Mouse (Mus musculus): ENCODE measurements around the gene Lemd2.

Lemd2 gene

GRCm38 (mm10) chr17:27158439-27158838 lies 45.8 kb downstream of the Lemd2 start:
- no peak for DNase-seq (ENCODE audit: low spot score)

- DNase-seq (ENCODE audit: low spot score): no peak
Observed at GRCm38 (mm10) chr17:27155752-27156151, 48.5 kb downstream of the Lemd2 start.

GRCm38 (mm10) chr17:27154881-27155280 lies 49.4 kb downstream of the Lemd2 start:
- DNase-seq (ENCODE audit: low spot score): no peak

DNA sequence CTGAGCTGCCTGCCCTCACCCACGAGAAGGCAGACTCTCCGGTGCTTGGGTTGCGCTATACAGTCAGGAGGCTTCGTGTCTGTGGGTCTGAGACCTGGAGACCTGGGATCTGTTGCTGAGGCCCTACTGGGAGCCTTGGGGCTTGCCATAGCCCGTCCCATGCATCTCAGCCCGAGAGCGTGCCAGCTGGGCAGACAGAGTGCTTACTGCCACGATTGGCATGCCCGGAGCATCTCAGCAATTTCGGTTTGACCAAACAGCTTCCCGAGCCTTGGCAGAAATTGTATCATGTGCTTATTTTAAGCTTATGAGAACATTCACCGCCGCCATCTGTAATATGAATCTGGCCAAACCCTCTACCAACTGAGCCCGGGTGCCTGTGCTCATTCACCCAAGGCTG lies 50.0 kb downstream of the Lemd2 start:
- DNase-seq (ENCODE audit: low spot score): no peak

DNA sequence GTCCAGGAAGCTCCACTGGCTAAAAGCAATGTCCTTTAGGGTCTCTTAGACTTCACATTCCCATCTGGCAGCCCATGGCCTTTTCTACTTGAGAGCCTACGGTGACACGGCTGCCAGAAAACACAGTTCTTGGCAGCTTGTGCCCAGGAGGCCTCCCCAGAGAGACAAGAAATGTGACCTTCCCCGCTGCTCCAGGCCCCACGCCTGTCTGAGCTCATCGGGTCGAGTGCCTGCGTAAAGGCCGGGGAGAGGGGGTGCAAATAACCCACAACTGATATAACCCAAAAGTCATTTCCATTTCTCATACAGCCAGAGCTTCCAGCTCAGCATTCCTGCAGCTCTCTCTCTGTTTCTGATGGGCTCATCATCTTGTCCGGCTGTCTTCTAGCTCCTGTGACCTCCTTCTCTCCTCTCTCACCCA lies 50.5 kb downstream of the Lemd2 start:
- no peak for DNase-seq (ENCODE audit: low spot score)

DNA sequence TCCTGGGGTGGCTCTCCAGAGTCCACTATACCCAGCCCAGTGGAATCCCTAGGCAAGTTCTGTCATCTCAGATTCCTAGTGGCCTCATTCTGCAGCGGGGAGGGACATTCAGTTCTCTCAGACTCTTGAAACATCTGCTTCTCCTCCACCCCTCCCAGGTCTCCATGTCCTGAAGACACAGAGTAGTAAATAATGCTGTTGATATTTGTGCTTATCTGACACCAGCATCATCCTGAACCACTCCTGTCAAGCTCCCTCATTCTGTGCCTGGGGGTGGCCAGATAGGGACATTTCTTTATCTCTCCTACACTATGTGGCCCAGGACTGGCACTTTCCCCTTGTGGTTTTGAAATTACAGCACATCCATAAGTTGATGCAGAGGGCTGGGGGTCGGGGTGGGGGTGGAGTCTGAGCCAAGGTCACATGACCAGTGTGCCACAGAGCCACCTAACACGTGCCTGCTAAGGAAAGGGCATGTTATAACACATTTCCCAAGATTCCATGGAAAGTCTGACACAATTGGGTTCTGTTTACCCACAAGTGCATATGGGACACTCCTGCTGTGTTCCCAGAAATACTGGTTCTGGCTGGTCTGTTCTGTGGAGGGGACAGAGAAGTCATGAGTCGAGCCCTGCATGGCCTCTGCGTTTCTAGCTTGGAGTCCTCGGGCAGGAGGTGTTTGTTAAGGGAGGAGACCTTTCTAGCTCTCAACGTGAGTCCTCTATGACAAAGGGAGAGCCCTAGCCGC lies 51.1 kb downstream of the Lemd2 start:
- DNase-seq (ENCODE audit: low spot score): no peak

- no peak for DNase-seq (ENCODE audit: low spot score)
Observed at GRCm38 (mm10) chr17:27151411-27151810, 52.9 kb downstream of the Lemd2 start.

DNA sequence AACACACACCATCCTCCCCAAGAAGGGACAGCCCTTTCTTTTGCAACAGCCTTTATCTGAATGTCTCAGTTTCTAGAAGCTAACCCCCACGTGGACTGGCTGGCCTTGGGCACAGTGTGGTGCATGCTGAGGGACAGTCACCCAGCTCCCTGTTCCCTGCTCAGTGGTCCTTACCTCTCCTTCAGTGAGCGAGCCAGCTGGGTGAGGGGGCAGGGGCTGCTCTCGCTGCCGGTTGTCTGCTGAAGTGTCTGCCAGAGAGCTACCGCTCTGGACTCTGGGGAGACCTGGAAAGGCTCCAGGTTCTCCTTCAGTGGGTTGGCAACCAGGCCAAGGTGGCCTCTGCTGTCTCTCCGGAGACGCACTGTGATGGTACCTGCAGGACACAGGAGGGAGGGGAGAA lies 53.4 kb downstream of the Lemd2 start:
- no peak for DNase-seq (ENCODE audit: low spot score)

DNA sequence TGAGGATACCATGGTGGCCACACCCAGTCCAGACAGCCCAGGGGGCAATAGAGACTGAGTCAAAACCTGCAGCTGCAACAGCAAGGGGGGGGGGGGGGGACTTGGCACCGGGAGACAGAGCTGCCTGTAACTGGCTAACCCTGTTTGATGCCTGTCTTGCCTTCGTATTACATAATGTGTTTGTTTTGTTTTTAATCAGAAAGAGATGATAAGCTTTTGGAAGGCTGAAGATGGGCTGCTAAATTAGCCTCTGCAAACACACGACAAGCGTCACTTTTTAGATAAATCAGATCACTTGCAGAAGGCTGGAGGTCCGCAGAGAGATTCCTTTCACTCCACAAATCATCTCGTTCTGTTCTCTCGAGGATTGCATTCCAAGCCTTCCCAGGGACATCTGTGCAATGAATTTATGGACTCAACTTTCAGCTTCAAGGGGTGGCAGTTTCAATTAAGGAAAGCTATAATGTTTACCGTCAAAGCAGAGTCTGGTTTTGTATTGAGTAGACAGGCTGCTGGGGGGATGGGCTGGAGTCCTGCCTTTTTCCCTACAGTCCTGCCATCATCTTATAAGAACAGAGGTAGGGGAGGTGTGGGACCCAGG lies 57.8 kb downstream of the Lemd2 start:
- no peak for DNase-seq (ENCODE audit: low spot score)

DNA sequence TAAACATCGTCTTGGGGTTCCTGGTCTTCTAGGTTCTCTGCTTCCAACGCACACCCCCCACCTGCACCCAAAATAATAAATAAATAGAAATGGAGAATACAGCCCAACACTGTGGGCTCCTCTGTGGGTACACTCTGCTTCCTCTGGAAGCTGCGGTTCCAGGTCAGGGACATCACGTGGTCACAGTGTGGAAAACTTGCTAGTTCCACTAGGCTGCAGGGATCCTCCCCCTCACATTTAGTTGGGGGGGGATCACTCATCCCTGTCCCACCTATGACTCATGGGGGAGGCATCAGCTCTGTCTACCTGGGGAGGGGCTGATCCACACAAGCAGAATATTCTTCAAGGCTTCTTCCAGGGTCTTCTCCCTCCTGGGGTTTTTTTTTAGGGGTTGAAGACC lies 60.1 kb downstream of the Lemd2 start:
- no peak for DNase-seq (ENCODE audit: low spot score)

DNA sequence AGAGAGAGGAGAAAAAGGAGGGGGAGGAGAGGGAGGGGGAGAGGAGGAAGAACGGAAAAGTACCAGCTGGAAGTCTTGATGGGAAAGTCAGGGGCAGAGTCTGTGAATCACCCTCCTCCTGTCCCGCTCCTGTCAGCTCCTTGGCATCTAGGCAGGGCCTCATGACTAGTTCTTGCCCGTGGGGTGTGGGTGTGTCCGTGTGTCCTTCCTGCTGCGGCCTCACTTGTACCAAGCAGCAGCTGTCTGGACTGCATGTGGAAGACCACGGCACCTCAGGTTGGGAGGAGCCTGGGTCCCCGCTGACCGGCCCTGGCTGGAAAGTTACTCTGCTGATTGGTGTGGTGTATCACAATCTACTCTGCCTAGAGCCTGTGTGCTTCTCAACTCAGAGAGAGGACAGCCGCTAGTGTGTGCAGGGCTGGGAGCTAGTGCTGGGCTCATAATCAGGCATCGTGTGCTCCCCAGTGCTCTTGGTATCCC lies 62.3 kb downstream of the Lemd2 start:
- no peak for DNase-seq (ENCODE audit: low spot score)

DNA sequence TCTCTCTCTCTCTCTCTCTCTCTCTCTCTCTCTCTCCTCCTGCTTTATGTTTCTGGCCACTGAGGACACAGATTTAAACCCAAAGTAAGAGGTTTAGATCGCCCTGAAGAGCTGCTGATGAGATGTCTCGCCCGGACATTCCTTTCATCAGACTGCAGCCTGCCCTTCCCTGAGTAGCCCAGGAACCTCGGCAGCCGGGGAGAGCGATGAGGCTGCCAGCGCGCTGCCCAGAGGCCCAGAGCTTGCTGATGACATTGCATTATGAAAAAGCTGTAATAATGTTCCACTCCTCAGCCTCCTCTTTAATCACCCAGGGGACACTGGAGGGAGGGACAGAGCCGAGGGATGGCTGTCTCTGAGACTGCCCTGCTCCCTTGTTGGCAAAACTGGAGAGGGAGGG lies 64.0 kb downstream of the Lemd2 start:
- no peak for DNase-seq (ENCODE audit: low spot score)

Data from ovary, adult 18-20 months (tissue).